Mouse (Mus musculus): Measurements from ENCODE around the gene Papln. TPM values are rescaled to one million over a fixed set of nuclear protein-coding genes. Genes with fewer than 3 reads are reported as not detected.

Gene Papln
- polyA plus RNA-seq, 1 experiment = 0.04 TPM

GRCm38 (mm10) chr12:83762706-83763105, 728 bp upstream of the Papln start:
- Histone ChIP-seq H3K4me2 (ENCODE audit: low read depth) (no peak overlapping the region), H3K36me3 (ENCODE audit: control insufficient read depth, insufficient read depth) (no peaks in the 10 kb centered on the region), H3K4me3 (no peak overlapping the region), H3K79me2 (ENCODE audit: control insufficient read depth, insufficient read depth) (no peaks in the 10 kb centered on the region), H3K27me3 (ENCODE audit: control insufficient read depth, insufficient read depth, insufficient read length) (no peaks in the 10 kb centered on the region), H3ac (ENCODE audit: control insufficient read depth, insufficient read length) (no peak overlapping the region)
- TF ChIP-seq TCF3 (IDR thresholded peaks at IDR 0.05; ENCODE audit: insufficient read length, low read depth) = no peak
- TF ChIP-seq TCF12 (IDR thresholded peaks at IDR 0.05; ENCODE audit: insufficient read depth, poor library complexity, severe bottlenecking) = no peak
- no peak for TF ChIP-seq REST (IDR thresholded peaks at IDR 0.05; ENCODE audit: insufficient read depth, insufficient read length)
- no peak for TF ChIP-seq USF1 (IDR thresholded peaks at IDR 0.05; ENCODE audit: low read depth)
- TF ChIP-seq SRF (IDR thresholded peaks at IDR 0.05; ENCODE audit: control insufficient read depth, insufficient read length, low read depth) = no peak
- no peak for TF ChIP-seq MAX (IDR thresholded peaks at IDR 0.05; ENCODE audit: low read depth)
- no peak for TF ChIP-seq POLR2A (IDR thresholded peaks at IDR 0.05; ENCODE audit: insufficient read length, low read depth)
- TF ChIP-seq MYOG (IDR thresholded peaks at IDR 0.05; ENCODE audit: control insufficient read depth in 1 of 3, insufficient read depth in 1 of 3, insufficient read length in 2 of 3, low read depth in 2 of 3) = no peak
- TF ChIP-seq E2F4 (IDR thresholded peaks at IDR 0.05; ENCODE audit: insufficient read depth) = no peak
- TF ChIP-seq CEBPB (IDR thresholded peaks at IDR 0.05; ENCODE audit: insufficient read depth, poor library complexity, severe bottlenecking) = no peak
- no peak for TF ChIP-seq POLR2AphosphoS2 (IDR thresholded peaks at IDR 0.05; ENCODE audit: insufficient read length, low read depth)

DNA sequence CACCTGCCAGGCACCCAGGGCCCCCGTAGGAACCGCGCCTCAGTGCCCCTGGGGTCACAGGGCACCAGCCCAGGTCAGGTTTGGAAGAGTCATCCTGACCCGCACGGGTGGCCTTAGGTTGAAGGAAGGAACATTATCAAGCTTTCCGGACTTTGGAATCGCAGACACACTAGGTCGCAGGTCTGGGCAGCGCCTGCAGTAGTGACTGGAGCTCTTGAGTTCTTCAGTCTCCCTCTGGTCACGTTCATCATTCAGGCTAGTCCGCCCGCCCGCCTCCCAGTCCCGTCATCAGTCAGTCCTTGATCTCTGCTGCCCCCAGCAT, 571 bp downstream of the Papln start:
- no peaks in the 10 kb centered on the region for H3K27me3 ChIP-seq (ENCODE audit: control insufficient read depth, insufficient read depth, insufficient read length)
- no peaks in the 10 kb centered on the region for H3K79me2 ChIP-seq (ENCODE audit: control insufficient read depth, insufficient read depth)
- no peaks in the 10 kb centered on the region for H3K36me3 ChIP-seq (ENCODE audit: control insufficient read depth, insufficient read depth)
- peak overlapping the region; percentile 12 for H3K4me2 ChIP-seq (ENCODE audit: low read depth)
- no peak overlapping the region for H3ac ChIP-seq (ENCODE audit: control insufficient read depth, insufficient read length)
- H3K4me3 ChIP-seq = no peak overlapping the region
- TF ChIP-seq POLR2A (IDR thresholded peaks at IDR 0.05; ENCODE audit: insufficient read length, low read depth) (no peak), TCF3 (IDR thresholded peaks at IDR 0.05; ENCODE audit: insufficient read length, low read depth) (no peak), E2F4 (IDR thresholded peaks at IDR 0.05; ENCODE audit: insufficient read depth) (no peak), USF1 (IDR thresholded peaks at IDR 0.05; ENCODE audit: low read depth) (no peak), REST (IDR thresholded peaks at IDR 0.05; ENCODE audit: insufficient read depth, insufficient read length) (no peak), SRF (IDR thresholded peaks at IDR 0.05; ENCODE audit: control insufficient read depth, insufficient read length, low read depth) (no peak), MAX (IDR thresholded peaks at IDR 0.05; ENCODE audit: low read depth) (no peak), CEBPB (IDR thresholded peaks at IDR 0.05; ENCODE audit: insufficient read depth, poor library complexity, severe bottlenecking) (no peak), TCF12 (IDR thresholded peaks at IDR 0.05; ENCODE audit: insufficient read depth, poor library complexity, severe bottlenecking) (no peak), MYOD1 (IDR thresholded peaks at IDR 0.05; ENCODE audit: control insufficient read depth in 1 of 3, insufficient read length in 2 of 3, low read depth in 2 of 3) (peak in 1 of 3 experiments; percentile 2), MYOG (IDR thresholded peaks at IDR 0.05; ENCODE audit: control insufficient read depth in 1 of 3, insufficient read depth in 1 of 3, insufficient read length in 2 of 3, low read depth in 2 of 3) (peak in 1 of 3 experiments; percentile 22), POLR2AphosphoS2 (IDR thresholded peaks at IDR 0.05; ENCODE audit: insufficient read length, low read depth) (no peak)

- Histone ChIP-seq H3K79me2 (ENCODE audit: control insufficient read depth, insufficient read depth) (no peaks in the 10 kb centered on the region), H3K27me3 (ENCODE audit: control insufficient read depth, insufficient read depth, insufficient read length) (no peaks in the 10 kb centered on the region), H3K4me3 (no peak overlapping the region), H3ac (ENCODE audit: control insufficient read depth, insufficient read length) (no peak overlapping the region), H3K36me3 (ENCODE audit: control insufficient read depth, insufficient read depth) (no peaks in the 10 kb centered on the region), H3K4me2 (ENCODE audit: low read depth) (no peak overlapping the region)
- TF ChIP-seq MAX (IDR thresholded peaks at IDR 0.05; ENCODE audit: low read depth) = no peak
- no peak for TF ChIP-seq TCF3 (IDR thresholded peaks at IDR 0.05; ENCODE audit: insufficient read length, low read depth)
- TF ChIP-seq CEBPB (IDR thresholded peaks at IDR 0.05; ENCODE audit: insufficient read depth, poor library complexity, severe bottlenecking) = no peak
- no peak for TF ChIP-seq SRF (IDR thresholded peaks at IDR 0.05; ENCODE audit: control insufficient read depth, insufficient read length, low read depth)
- no peak for TF ChIP-seq MYOD1 (IDR thresholded peaks at IDR 0.05; ENCODE audit: control insufficient read depth in 1 of 3, insufficient read length in 2 of 3, low read depth in 2 of 3)
- no peak for TF ChIP-seq USF1 (IDR thresholded peaks at IDR 0.05; ENCODE audit: low read depth)
- TF ChIP-seq TCF12 (IDR thresholded peaks at IDR 0.05; ENCODE audit: insufficient read depth, poor library complexity, severe bottlenecking) = no peak
- TF ChIP-seq MYOG (IDR thresholded peaks at IDR 0.05; ENCODE audit: control insufficient read depth in 1 of 3, insufficient read depth in 1 of 3, insufficient read length in 2 of 3, low read depth in 2 of 3) = no peak
- no peak for TF ChIP-seq POLR2AphosphoS2 (IDR thresholded peaks at IDR 0.05; ENCODE audit: insufficient read length, low read depth)
- TF ChIP-seq POLR2A (IDR thresholded peaks at IDR 0.05; ENCODE audit: insufficient read length, low read depth) = no peak
- no peak for TF ChIP-seq E2F4 (IDR thresholded peaks at IDR 0.05; ENCODE audit: insufficient read depth)
- TF ChIP-seq REST (IDR thresholded peaks at IDR 0.05; ENCODE audit: insufficient read depth, insufficient read length) = no peak
These were observed 1.1 kb downstream of the Papln start for GRCm38 (mm10) chr12:83764519-83764918.

- TF ChIP-seq MYOG (IDR thresholded peaks at IDR 0.05; ENCODE audit: control insufficient read depth in 1 of 3, insufficient read depth in 1 of 3, insufficient read length in 2 of 3, low read depth in 2 of 3) = peak in 2 of 3 experiments; percentile 18 to 55
- TF ChIP-seq E2F4 (IDR thresholded peaks at IDR 0.05; ENCODE audit: insufficient read depth) = no peak
- TF ChIP-seq MYOD1 (IDR thresholded peaks at IDR 0.05; ENCODE audit: control insufficient read depth in 1 of 3, insufficient read length in 2 of 3, low read depth in 2 of 3) = peak in 2 of 3 experiments; percentile 16 to 68
- H3K4me2 ChIP-seq (ENCODE audit: low read depth) = no peak overlapping the region
- no peaks in the 10 kb centered on the region for H3K79me2 ChIP-seq (ENCODE audit: control insufficient read depth, insufficient read depth)
- no peak overlapping the region for H3ac ChIP-seq (ENCODE audit: control insufficient read depth, insufficient read length)
- no peaks in the 10 kb centered on the region for H3K27me3 ChIP-seq (ENCODE audit: control insufficient read depth, insufficient read depth, insufficient read length)
- no peaks in the 10 kb centered on the region for H3K36me3 ChIP-seq (ENCODE audit: control insufficient read depth, insufficient read depth)
- H3K4me3 ChIP-seq = no peak overlapping the region
These were observed 2.6 kb downstream of the Papln start for GRCm38 (mm10) chr12:83765965-83766603.

DNA sequence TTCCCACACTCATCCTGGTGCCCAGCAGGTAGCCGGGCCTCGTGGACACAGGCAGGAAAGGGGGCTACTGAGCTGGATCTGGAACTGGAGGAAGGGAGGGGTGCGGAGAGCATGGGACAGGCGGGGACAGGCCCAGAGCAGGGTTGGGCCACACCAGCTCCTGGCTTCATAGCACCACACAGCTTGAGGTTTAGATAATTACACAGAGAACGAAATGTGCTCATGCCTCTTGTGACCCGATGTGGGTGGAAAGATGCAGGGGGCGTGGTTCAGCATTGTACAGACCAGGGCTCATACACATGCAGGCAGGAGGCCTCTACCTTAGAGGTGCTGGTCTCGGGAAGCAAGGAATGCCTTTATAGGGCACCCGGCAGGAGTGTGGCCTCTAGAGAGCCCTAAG, 4.4 kb downstream of the Papln start:
- no peaks in the 10 kb centered on the region for H3K27me3 ChIP-seq (ENCODE audit: control insufficient read depth, insufficient read depth, insufficient read length)
- no peak overlapping the region for H3K4me3 ChIP-seq
- no peaks in the 10 kb centered on the region for H3K36me3 ChIP-seq (ENCODE audit: control insufficient read depth, insufficient read depth)
- TF ChIP-seq POLR2AphosphoS2 (IDR thresholded peaks at IDR 0.05; ENCODE audit: insufficient read length, low read depth) = no peak
- TF ChIP-seq MYOD1 (IDR thresholded peaks at IDR 0.05; ENCODE audit: control insufficient read depth in 1 of 3, insufficient read length in 2 of 3, low read depth in 2 of 3) = no peak
- TF ChIP-seq MYOG (IDR thresholded peaks at IDR 0.05; ENCODE audit: control insufficient read depth in 1 of 3, insufficient read depth in 1 of 3, insufficient read length in 2 of 3, low read depth in 2 of 3) = no peak
- TF ChIP-seq CEBPB (IDR thresholded peaks at IDR 0.05; ENCODE audit: insufficient read depth, poor library complexity, severe bottlenecking) = no peak
- no peak overlapping the region for H3ac ChIP-seq (ENCODE audit: control insufficient read depth, insufficient read length)
- H3K79me2 ChIP-seq (ENCODE audit: control insufficient read depth, insufficient read depth) = no peaks in the 10 kb centered on the region
- H3K4me2 ChIP-seq (ENCODE audit: low read depth) = no peak overlapping the region

Data from myocyte (in vitro differentiated cells).